Mouse (Mus musculus) cerebellum, adult 2 months (tissue): ENCODE measurements at regions not wholly inside any gene's neighbourhood (a gene's known extent, or its start where the extent isn't known, plus 50 kb on each side); places are given as distances from the start of the nearest gene placed in this dataset.
"Not testable (repeated sequence)": the region's sequence is repeated elsewhere in the genome, so short reads cannot be mapped to it uniquely, and the experiment has no call there.

Experiments
- DNase-seq, 2 experiments: peaks; one replicate each; pipeline ENCODE4 v3.0.0; 2021
- H3K27ac ChIP-seq: fragments of 200-500 bp; 2 replicates; pipeline ENCODE4 v1.5.1; 2012; ENCODE audit warnings: low read length, control low read depth, inconsistent platforms; ENCODE audit not compliant: insufficient read depth
- H3K27me3 ChIP-seq: fragments of 200-500 bp; 2 replicates; pipeline ENCODE4 v1.6.1; 2012; ENCODE audit warnings: inconsistent platforms, mild to moderate bottlenecking, low read length, moderate library complexity; ENCODE audit not compliant: control insufficient read depth, insufficient read depth
- H3K4me1 ChIP-seq: fragments of 200-500 bp; 2 replicates; pipeline ENCODE4 v1.6.1; 2011; ENCODE audit warnings: low read length; ENCODE audit not compliant: control insufficient read depth, insufficient read depth
- H3K4me3 ChIP-seq: fragments of 200-500 bp; replicated peaks from 2 replicates; pipeline ENCODE3; 2011; ENCODE audit warnings: mild to moderate bottlenecking, low read depth, low read length, control low read depth; ENCODE audit not compliant: insufficient read depth
- CTCF ChIP-seq: fragments of 200-500 bp; IDR thresholded peaks from 2 replicates; pipeline ENCODE4 v1.5.1; 2011; ENCODE audit warnings: low read depth, mild to moderate bottlenecking, control low read depth, low read length, moderate library complexity, borderline replicate concordance; ENCODE audit not compliant: insufficient read depth
- POLR2A ChIP-seq: fragments of 200-500 bp; IDR thresholded peaks from 2 replicates; pipeline ENCODE4 v1.6.1; 2011; ENCODE audit warnings: low read length, control low read depth, borderline replicate concordance; ENCODE audit not compliant: insufficient read depth
- WGBS: fragments of 180-500 bp; shearing (Covaris S2); methylation state at CpG from one replicate; pipeline ENCODE4 v1.1.7; 2018; 5-methylcytosine and 5-hydroxymethylcytosine counted together

DNA sequence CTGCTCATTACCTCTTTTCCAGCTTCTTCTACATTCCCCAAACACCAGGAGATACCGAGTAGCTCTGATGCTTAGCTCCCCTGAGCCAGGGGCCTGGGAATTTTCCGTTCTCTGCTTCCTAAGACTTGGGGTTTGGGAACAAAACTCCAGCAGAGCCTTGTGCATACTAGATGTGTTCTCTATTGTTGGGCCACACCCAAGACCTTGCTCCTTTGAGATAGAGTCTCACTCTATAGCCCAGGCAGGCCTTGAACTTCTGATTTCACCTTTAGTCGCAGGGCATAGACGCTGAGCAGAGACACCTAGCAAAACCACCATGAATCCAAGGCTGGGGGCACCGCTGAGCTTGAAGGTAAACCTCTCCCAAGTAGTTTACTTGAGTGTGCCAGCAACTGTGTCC is 126.5 kb upstream of the A430005L14Rik start:
- Histone ChIP-seq H3K27ac (no peak overlapping the region), H3K4me1 (no peaks in the 10 kb centered on the region), H3K4me3 (no peak overlapping the region), H3K27me3 (no peaks in the 10 kb centered on the region)
- WGBS, result 92% methylated on average over 5 of the region's 5 CpGs
- DNase-seq, result no peak
- no peak for TF ChIP-seq POLR2A
- no peak for TF ChIP-seq CTCF

DNA sequence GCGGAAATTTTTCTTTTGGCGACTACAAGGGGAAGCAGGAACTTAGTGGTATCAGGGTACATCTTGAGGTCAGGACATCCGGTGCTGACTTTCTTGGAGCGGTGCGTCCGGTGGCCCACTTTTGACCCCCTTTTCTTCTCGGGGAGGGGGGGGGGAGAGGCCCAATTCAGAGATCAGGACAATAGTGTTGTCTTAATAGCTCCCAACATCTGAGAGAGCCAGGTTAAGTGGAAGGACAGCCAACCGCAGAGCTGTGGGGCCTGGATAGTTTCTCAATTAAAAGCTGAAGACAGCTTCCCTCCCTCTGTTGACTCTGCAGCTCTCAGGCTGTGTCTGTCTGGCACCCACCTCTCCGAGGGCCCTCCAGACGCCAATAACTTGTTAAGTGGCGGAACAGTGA is 125.8 kb upstream of the A430005L14Rik start:
- H3K4me1 ChIP-seq, H3K27ac ChIP-seq, DNase-seq, H3K27me3 ChIP-seq, H3K4me3 ChIP-seq: not testable (repeated sequence)
- WGBS, result 80% methylated on average over 11 of the region's 11 CpGs

DNA sequence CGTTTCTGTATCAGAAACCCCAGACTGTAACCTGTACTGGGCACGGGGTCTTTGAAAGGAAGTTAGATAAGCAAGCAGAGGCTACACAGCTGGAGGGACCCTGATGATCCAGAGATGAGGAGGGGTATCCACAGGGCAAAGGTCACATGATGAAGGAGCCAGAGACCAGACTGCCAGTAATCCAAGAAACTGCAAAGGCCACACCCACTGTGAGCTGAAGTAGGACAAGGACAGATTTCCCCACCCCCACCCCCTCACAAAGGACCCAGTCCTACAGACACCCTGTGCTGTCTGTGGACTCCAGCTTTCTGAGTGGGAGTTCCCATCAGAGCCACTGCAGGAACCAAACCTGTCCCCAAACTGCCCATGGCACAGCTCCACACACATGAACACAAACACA is 124.9 kb upstream of the A430005L14Rik start:
- no peak for DNase-seq
- TF ChIP-seq POLR2A (no peak), CTCF (no peak)
- WGBS, result 94% methylated on average over 2 of the region's 2 CpGs
- Histone ChIP-seq H3K27me3 (no peaks in the 10 kb centered on the region), H3K27ac (no peak overlapping the region), H3K4me3 (no peak overlapping the region), H3K4me1 (no peaks in the 10 kb centered on the region)

DNA sequence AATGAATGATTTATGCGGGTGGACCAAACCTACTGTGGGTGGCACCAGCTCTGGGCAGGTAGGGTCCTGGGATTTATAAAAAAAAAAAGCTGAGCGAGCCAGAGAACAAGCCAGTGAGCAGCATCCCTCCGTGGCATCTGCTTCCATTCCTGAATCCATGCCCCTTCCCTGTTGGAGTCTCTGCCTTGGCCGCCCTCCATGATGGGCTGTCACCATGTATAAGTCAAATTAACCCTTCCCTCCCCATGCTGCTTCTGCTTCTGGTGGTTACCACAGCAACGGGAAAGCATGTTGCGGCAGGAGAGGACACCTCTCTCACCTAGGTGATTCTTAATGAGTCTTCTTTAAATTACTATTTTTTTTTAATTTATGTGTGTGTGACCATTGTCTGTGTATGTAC is 112.3 kb upstream of the A430005L14Rik start:
- 44% methylated on average over 6 of the region's 6 CpGs for WGBS
- no peak overlapping the region for H3K4me3 ChIP-seq
- no peaks in the 10 kb centered on the region for H3K27me3 ChIP-seq

DNA sequence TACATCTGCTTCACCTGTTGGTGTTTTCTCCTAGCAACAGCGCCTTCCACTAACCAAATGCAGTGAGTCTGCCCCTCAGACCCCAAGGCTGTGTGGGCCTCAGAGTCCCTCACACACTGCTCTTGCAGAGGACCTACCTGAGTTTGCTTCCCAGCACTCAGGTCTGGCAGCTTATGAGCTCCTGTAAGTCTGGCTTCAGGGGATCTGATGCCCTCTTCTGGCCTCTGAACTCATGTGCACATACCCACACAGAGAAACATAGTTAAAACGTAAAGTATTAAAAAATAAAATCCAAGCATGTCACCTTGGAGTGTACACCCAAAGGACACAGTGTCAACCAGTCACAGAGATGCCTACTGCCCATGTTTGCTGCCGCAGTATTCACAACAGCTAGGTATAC is 108.8 kb upstream of the A430005L14Rik start:
- Histone ChIP-seq H3K4me3 (no peak overlapping the region), H3K4me1 (no peaks in the 10 kb centered on the region), H3K27me3 (no peaks in the 10 kb centered on the region), H3K27ac (no peak overlapping the region)
- TF ChIP-seq CTCF (no peak), POLR2A (no peak)
- WGBS, result 68% methylated on average over 3 of the region's 3 CpGs
- DNase-seq, result no peak

More for the DNA sequence above, 112.3 kb upstream of the A430005L14Rik start:
- Histone ChIP-seq H3K27ac (no peak overlapping the region), H3K4me1 (no peaks in the 10 kb centered on the region)
- no peak for DNase-seq
- TF ChIP-seq CTCF (no peak), POLR2A (no peak)

DNA sequence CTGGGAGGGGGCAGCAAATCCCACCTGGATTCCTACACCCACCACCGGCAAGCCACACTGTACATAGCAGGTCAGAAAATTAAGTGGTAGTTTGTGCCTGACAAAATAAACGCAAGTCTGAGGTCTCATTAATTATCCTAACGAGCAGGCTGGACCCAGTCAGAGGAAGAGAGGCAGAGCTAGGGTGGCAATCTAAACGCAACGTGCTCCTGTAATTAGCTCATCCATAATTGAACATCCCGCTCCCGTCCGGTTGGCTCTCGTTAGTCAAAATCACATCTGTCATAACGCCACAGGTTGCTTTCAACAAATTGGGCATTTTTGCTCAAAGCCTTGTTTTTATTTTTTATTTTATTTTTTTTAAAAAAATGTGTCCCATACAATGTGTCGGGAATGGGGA is 106.9 kb upstream of the A430005L14Rik start:
- DNase-seq, result no peak
- H3K4me3 ChIP-seq, result no peak overlapping the region
- no peak overlapping the region for H3K27ac ChIP-seq
- TF ChIP-seq POLR2A (no peak), CTCF (no peak)
- H3K4me1 ChIP-seq, result no peaks in the 10 kb centered on the region
- WGBS, result 42% methylated on average over 11 of the region's 11 CpGs
- H3K27me3 ChIP-seq, result no peaks in the 10 kb centered on the region

DNA sequence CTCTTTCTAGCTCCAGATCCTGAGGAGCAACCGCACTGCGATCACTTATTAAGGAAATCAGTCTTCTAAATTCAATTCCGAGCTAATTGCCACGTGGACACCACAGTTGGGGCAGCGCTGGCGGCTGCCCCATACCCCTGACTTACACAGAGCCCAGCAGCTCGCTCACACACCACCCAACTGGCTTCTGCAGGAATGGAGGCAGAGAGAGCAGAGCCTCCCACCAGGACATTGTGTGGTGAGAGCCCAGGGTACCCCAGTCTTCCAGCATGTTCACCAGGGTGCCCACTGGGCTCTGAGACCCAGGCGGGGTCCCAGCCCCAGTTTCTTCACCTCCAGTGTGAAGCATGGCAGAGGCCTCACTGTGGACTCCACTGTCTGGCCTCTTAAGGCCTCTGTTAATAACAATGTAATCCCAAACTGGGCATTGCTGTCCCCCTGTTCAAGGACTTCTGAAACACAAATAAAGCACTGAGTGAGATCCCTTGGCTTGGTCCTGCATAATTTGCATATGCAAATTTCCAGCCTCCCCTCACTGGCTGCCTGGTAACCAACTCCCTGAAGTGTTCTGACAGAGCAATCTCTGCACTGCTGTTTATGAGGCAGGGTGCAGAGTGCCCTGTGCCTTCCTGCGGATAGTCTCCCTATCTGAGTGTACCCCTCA is 102.8 kb upstream of the A430005L14Rik start:
- no peaks in the 10 kb centered on the region for H3K4me1 ChIP-seq
- TF ChIP-seq CTCF (no peak), POLR2A (no peak)
- WGBS, result 28% methylated on average over 9 of the region's 9 CpGs
- peak in 1 of 2 experiments; percentile 5 for DNase-seq
- H3K27me3 ChIP-seq, result no peaks in the 10 kb centered on the region
- H3K27ac ChIP-seq, result no peak overlapping the region
- no peak overlapping the region for H3K4me3 ChIP-seq

DNA sequence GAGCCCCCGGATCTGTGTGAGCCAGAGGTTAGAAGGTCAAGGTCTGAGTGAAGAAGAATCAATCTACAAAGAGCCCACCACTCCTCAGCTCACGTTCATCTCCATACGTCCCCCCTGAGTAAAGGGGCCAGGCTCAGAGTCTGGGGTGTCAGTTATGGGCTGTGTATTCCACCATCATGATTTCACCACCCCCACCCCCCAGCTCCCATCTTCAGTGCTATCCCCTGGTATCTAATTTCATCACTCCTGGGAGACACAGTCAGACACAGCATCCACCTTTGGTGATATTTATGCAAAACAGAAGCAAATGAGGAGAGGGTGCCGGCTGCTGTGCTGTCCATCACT is 102.3 kb upstream of the A430005L14Rik start:
- WGBS, result 43% methylated on average over 4 of the region's 4 CpGs
- Histone ChIP-seq H3K27ac (no peak overlapping the region), H3K27me3 (no peaks in the 10 kb centered on the region)

DNA sequence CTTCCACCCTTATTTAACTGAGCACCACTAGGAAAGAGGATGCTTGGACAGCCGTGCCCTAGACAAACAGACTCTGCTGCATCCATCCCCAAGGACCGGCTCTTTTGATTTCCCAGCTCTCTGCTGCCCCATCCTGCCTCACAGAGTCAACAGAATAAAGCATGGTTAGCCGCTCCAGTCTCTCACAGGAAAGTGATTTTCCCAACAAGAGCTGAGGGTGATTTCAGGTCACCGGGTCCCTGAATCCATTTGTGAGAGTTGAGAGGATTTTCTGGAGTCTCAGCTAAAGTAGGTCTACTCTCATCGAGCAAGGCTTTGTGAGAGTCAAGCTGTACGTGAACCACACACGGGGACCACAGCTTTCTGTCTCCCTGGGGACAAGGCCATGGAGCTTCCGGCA is 95.6 kb upstream of the A430005L14Rik start:
- no peak for TF ChIP-seq POLR2A
- TF ChIP-seq CTCF, result no peak
- 65% methylated on average over 8 of the region's 8 CpGs for WGBS
- DNase-seq, result no peak
- H3K27me3 ChIP-seq, result no peaks in the 10 kb centered on the region
- H3K4me1 ChIP-seq, result no peaks in the 10 kb centered on the region
- no peak overlapping the region for H3K4me3 ChIP-seq
- no peak overlapping the region for H3K27ac ChIP-seq

More for the DNA sequence above, 102.3 kb upstream of the A430005L14Rik start:
- TF ChIP-seq CTCF (no peak), POLR2A (no peak)
- DNase-seq, result no peak
- H3K4me1 ChIP-seq, result no peaks in the 10 kb centered on the region
- no peak overlapping the region for H3K4me3 ChIP-seq
